Mouse (Mus musculus) midbrain, embryonic 14.5 days (tissue): ENCODE measurements around the gene Nr4a3. TPM values are rescaled to one million over a fixed set of nuclear protein-coding genes. Genes with fewer than 3 reads are reported as not detected.

Experiments used
- ATAC-seq: fragments of 200-750 bp; cut with Nextera tagmentation; 2 replicates; pipeline ENCODE4 v1.8.0; 2017; ENCODE audit warnings: moderate number of reproducible peaks, moderate library complexity; ENCODE audit not compliant: low FRiP score, low TSS enrichment
- DNase-seq: peaks from one replicate; pipeline ENCODE4 v3.0.0-alpha.2; 2015
- H3K27ac ChIP-seq: fragments of 300-500 bp; sonication (generic); replicated peaks from 2 replicates; pipeline ENCODE4 v1.5.1; 2014; ENCODE audit warnings: mild to moderate bottlenecking, low read depth, low read length, moderate library complexity
- H3K27me3 ChIP-seq: fragments of 300-500 bp; sonication (generic); 2 replicates; pipeline ENCODE4 v1.6.1; 2014; ENCODE audit warnings: low read length, control low read depth, mixed read lengths; ENCODE audit not compliant: control insufficient read depth, insufficient read depth
- H3K36me3 ChIP-seq: fragments of 300-500 bp; sonication (generic); 2 replicates; pipeline ENCODE4 v1.6.1; 2014; ENCODE audit warnings: low read length, control low read depth; ENCODE audit not compliant: control insufficient read depth, insufficient read depth
- H3K4me1 ChIP-seq: fragments of 300-500 bp; sonication (generic); 2 replicates; pipeline ENCODE4 v1.6.1; 2014; ENCODE audit warnings: mild to moderate bottlenecking, antibody characterized with exemption, low read length, control low read depth; ENCODE audit not compliant: control insufficient read depth, insufficient read depth
- H3K4me2 ChIP-seq: fragments of 300-500 bp; sonication (generic); 2 replicates; pipeline ENCODE4 v1.6.1; 2014; ENCODE audit warnings: mild to moderate bottlenecking, low read length, moderate library complexity
- H3K4me3 ChIP-seq: fragments of 300-500 bp; sonication (generic); replicated peaks from 2 replicates; pipeline ENCODE4 v1.5.1; 2014; ENCODE audit warnings: low read depth, low read length
- H3K9ac ChIP-seq: fragments of 300-500 bp; sonication (generic); replicated peaks from 2 replicates; pipeline ENCODE4 v1.6.1; 2014; ENCODE audit warnings: mild to moderate bottlenecking, low read length, moderate library complexity
- H3K9me3 ChIP-seq: fragments of 300-500 bp; sonication (generic); 2 replicates; pipeline ENCODE4 v1.6.1; 2016; ENCODE audit warnings: low read length, control low read depth, mixed read lengths; ENCODE audit not compliant: control insufficient read depth
- WGBS: fragments of 180-500 bp; shearing (Covaris S2); extraction: QIAGEN DNeasy Blood & Tissue Kit; methylation state at CpG from one replicate; pipeline ENCODE4 v1.1.7; 2014; 5-methylcytosine and 5-hydroxymethylcytosine counted together
- polyA plus RNA-seq: library from polyadenylated mRNA; unstranded; fragments of >200 nt; fragmentation: Nextera tagmentation; extraction: Ambion mirVana; gene quantifications from 2 replicates; pipeline ENCODE4 v1.2.1, GENCODE M21; 2014

Nr4a3 gene
- polyA plus RNA-seq, 1 experiment from 2014 or later, result 1.1 TPM

GRCm38 (mm10) chr4:48079285-48080039 lies 34.5 kb downstream of the Nr4a3 start:
- peak; percentile 44 for DNase-seq
- Histone ChIP-seq H3K27ac (peak overlapping the region; percentile 14), H3K9ac (no peak overlapping the region), H3K27me3 (no peaks in the 10 kb centered on the region), H3K4me3 (no peak overlapping the region), H3K9me3 (no peaks in the 10 kb centered on the region), H3K36me3 (no peaks in the 10 kb centered on the region), H3K4me2 (no peak overlapping the region), H3K4me1 (peaks cover 6% of the 10 kb centered on the region; the same call in 1 of the 2 replicates)
- WGBS, result 21% methylated on average over 8 of the region's 8 CpGs
- ATAC-seq, result no peak; the same call in 1 of the 2 replicates

GRCm38 (mm10) chr4:48083452-48083851 lies 38.5 kb downstream of the Nr4a3 start:
- Histone ChIP-seq H3K9me3 (no peaks in the 10 kb centered on the region), H3K4me1 (peaks cover under 1% of the 10 kb centered on the region; the same call in 1 of the 2 replicates), H3K27me3 (no peaks in the 10 kb centered on the region), H3K4me3 (no peak overlapping the region), H3K36me3 (no peaks in the 10 kb centered on the region), H3K9ac (no peak overlapping the region), H3K4me2 (no peak overlapping the region), H3K27ac (no peak overlapping the region)
- ATAC-seq (no peak), DNase-seq (no peak)
- 93% methylated on average over 4 of the region's 4 CpGs for WGBS

- Histone ChIP-seq H3K27ac (no peak overlapping the region), H3K27me3 (no peaks in the 10 kb centered on the region), H3K4me3 (no peak overlapping the region), H3K4me1 (no peaks in the 10 kb centered on the region), H3K4me2 (no peak overlapping the region), H3K36me3 (no peaks in the 10 kb centered on the region), H3K9ac (no peak overlapping the region), H3K9me3 (no peaks in the 10 kb centered on the region)
- WGBS, result 50% methylated on average over 6 of the region's 6 CpGs
- no peak for ATAC-seq
- DNase-seq, result no peak
Observed at GRCm38 (mm10) chr4:48086609-48087008, 41.7 kb downstream of the Nr4a3 start.

GRCm38 (mm10) chr4:48087497-48087896 lies 42.5 kb downstream of the Nr4a3 start:
- Histone ChIP-seq H3K36me3 (no peaks in the 10 kb centered on the region), H3K27ac (no peak overlapping the region), H3K9ac (no peak overlapping the region), H3K4me2 (no peak overlapping the region), H3K9me3 (no peaks in the 10 kb centered on the region), H3K4me1 (no peaks in the 10 kb centered on the region), H3K4me3 (no peak overlapping the region), H3K27me3 (no peaks in the 10 kb centered on the region)
- WGBS, result 91% methylated on average over 6 of the region's 6 CpGs
- DNase-seq (no peak), ATAC-seq (no peak)

GRCm38 (mm10) chr4:48093221-48093620 lies 48.3 kb downstream of the Nr4a3 start:
- Histone ChIP-seq H3K27ac (no peak overlapping the region), H3K4me2 (no peak overlapping the region), H3K9me3 (no peaks in the 10 kb centered on the region), H3K9ac (no peak overlapping the region), H3K27me3 (no peaks in the 10 kb centered on the region), H3K4me3 (no peak overlapping the region), H3K4me1 (no peaks in the 10 kb centered on the region), H3K36me3 (no peaks in the 10 kb centered on the region)
- no peak for DNase-seq
- no peak for ATAC-seq
- 78% methylated on average over 3 of the region's 3 CpGs for WGBS

- H3K36me3 ChIP-seq, result no peaks in the 10 kb centered on the region
- H3K4me2 ChIP-seq, result no peak overlapping the region
- no peaks in the 10 kb centered on the region for H3K4me1 ChIP-seq
- ATAC-seq (no peak), DNase-seq (no peak)
- WGBS, result 90% methylated on average over 8 of the region's 8 CpGs
- H3K4me3 ChIP-seq, result no peak overlapping the region
- H3K9me3 ChIP-seq, result no peaks in the 10 kb centered on the region
- no peak overlapping the region for H3K9ac ChIP-seq
- H3K27ac ChIP-seq, result no peak overlapping the region
- H3K27me3 ChIP-seq, result no peaks in the 10 kb centered on the region
Observed at GRCm38 (mm10) chr4:48100217-48100616, 55.3 kb downstream of the Nr4a3 start.

- no peak for ATAC-seq
- no peak overlapping the region for H3K27ac ChIP-seq
Observed at GRCm38 (mm10) chr4:48101981-48102380, 57.0 kb downstream of the Nr4a3 start.

GRCm38 (mm10) chr4:48105387-48105786 lies 60.4 kb downstream of the Nr4a3 start:
- Histone ChIP-seq H3K4me2 (no peak overlapping the region), H3K9me3 (no peaks in the 10 kb centered on the region), H3K9ac (no peak overlapping the region), H3K4me1 (no peaks in the 10 kb centered on the region), H3K27ac (no peak overlapping the region), H3K27me3 (no peaks in the 10 kb centered on the region), H3K36me3 (no peaks in the 10 kb centered on the region), H3K4me3 (no peak overlapping the region)
- 73% methylated on average over 5 of the region's 5 CpGs for WGBS
- ATAC-seq, result no peak
- DNase-seq, result no peak

More at GRCm38 (mm10) chr4:48101981-48102380, 57.0 kb downstream of the Nr4a3 start:
- Histone ChIP-seq H3K9me3 (no peaks in the 10 kb centered on the region), H3K9ac (no peak overlapping the region), H3K27me3 (no peaks in the 10 kb centered on the region), H3K4me1 (no peaks in the 10 kb centered on the region), H3K4me3 (no peak overlapping the region), H3K4me2 (no peak overlapping the region), H3K36me3 (no peaks in the 10 kb centered on the region)
- no peak for DNase-seq
- 79% methylated on average over 2 of the region's 2 CpGs for WGBS

- ATAC-seq (no peak), DNase-seq (no peak)
- H3K9me3 ChIP-seq, result no peaks in the 10 kb centered on the region
- no peak overlapping the region for H3K4me3 ChIP-seq
- H3K4me2 ChIP-seq, result no peak overlapping the region
- H3K4me1 ChIP-seq, result no peaks in the 10 kb centered on the region
- H3K36me3 ChIP-seq, result no peaks in the 10 kb centered on the region
- no peak overlapping the region for H3K9ac ChIP-seq
- H3K27me3 ChIP-seq, result no peaks in the 10 kb centered on the region
- WGBS, result 86% methylated on average over 6 of the region's 6 CpGs
- H3K27ac ChIP-seq, result no peak overlapping the region
Observed at GRCm38 (mm10) chr4:48107086-48107485, 62.1 kb downstream of the Nr4a3 start.
